Comparison of ENCODE assay signal across 10 mouse cellular contexts in the genomic region with DNA sequence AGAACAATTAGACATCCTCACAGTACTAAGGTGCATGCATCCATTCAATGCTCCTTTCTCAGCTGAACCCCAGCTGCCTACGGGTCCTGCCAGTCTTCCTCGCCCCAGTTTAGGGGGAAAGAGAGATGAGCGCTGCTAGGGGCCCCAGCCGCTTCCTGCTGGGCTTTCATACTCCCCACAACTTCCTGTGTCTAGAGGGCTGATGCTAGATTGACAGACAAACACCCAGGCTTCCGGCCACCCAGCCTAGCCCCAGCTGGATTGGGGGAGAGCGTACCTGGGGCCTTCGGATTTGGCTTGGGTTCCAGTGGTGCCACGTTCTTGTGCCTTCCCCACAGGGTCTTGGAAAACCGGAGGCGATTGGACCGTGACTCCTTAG. TPM values are rescaled to one million over a fixed set of nuclear protein-coding genes. Genes with fewer than 3 reads are reported as not detected.
DNase-seq lines count a peak whose midpoint lies in the region; ATAC-seq and TF ChIP-seq lines count a peak whose summit lies in the region.
"Had no signal": no experiment of that assay in that cellular context is flagged by ENCODE, and none has a peak within 500 bp of the region (broad histone marks: within the 10 kb centered on the region; RNA-seq: fewer than 3 reads in every experiment).

No protein-coding gene starts in this region.

- H3K4me3 ChIP-seq in lung, adult 2 months (replicated peaks; ENCODE audit: extremely low read depth, low read depth, low read length): peak overlapping the region; percentile 44
- H3K4me3 ChIP-seq in intestine, embryonic 15.5 days (replicated peaks): peak overlapping the region; percentile 3; the same call in 1 of the 2 replicates
- H3K4me3 ChIP-seq: hindbrain, embryonic 13.5 days had no signal

- TF ChIP-seq POLR2A in lung, adult 2 months (IDR thresholded peaks at IDR 0.05; ENCODE audit: borderline replicate concordance, extremely low read depth, low read depth, low read length): no peak

- no peak overlapping the region for H3K27ac ChIP-seq in intestine, embryonic 15.5 days
- H3K27ac ChIP-seq: hindbrain, embryonic 13.5 days had no signal

- no peak overlapping the region for H3K4me2 ChIP-seq in intestine, embryonic 15.5 days (replicated peaks)
- H3K4me2 ChIP-seq: hindbrain, embryonic 13.5 days had no signal

- no peak for ATAC-seq in intestine, embryonic 15.5 days

- H3K36me3 ChIP-seq in intestine, embryonic 15.5 days: no peaks in the 10 kb centered on the region
- H3K36me3 ChIP-seq: hindbrain, embryonic 13.5 days had no signal

- no peak overlapping the region for H3K9ac ChIP-seq in intestine, embryonic 15.5 days
- H3K9ac ChIP-seq: hindbrain, embryonic 13.5 days had no signal

- no peak for DNase-seq in lung, adult 2 months
- DNase-seq in lung, postnatal 14 days: no peak
- DNase-seq in naive thymus-derived CD4-positive, alpha-beta T cell, adult 2 months (ENCODE audit: low read depth): peak; percentile 78
- peak; percentile 82 for DNase-seq in thymus, postnatal 4 days
- no peak for DNase-seq in ovary, adult 18-20 months (ENCODE audit: low spot score)
- no peak for DNase-seq in embryo, embryonic 11 days
- no peak for DNase-seq in cerebellum, adult 11-12 months

- H3K9me3 ChIP-seq in intestine, embryonic 15.5 days: no peaks in the 10 kb centered on the region
- H3K9me3 ChIP-seq: hindbrain, embryonic 13.5 days had no signal

- no peaks in the 10 kb centered on the region for H3K4me1 ChIP-seq in lung, adult 2 months (ENCODE audit: control insufficient read depth, insufficient read depth, low read length)
- H3K4me1 ChIP-seq in intestine, embryonic 15.5 days (replicated peaks): no peaks in the 10 kb centered on the region
- H3K4me1 ChIP-seq: hindbrain, embryonic 13.5 days had no signal

- 55% methylated on average over 11 of the region's 11 CpGs for WGBS in lung, adult 2 months
- 66% methylated on average over 11 of the region's 11 CpGs for WGBS in intestine, embryonic 15.5 days

- peaks cover 10% of the 10 kb centered on the region for H3K27me3 ChIP-seq in intestine, embryonic 15.5 days (replicated peaks)

- TF ChIP-seq CTCF in lung, adult 2 months (IDR thresholded peaks at IDR 0.05; ENCODE audit: insufficient read depth, low read length): no peak

RNA-seq across cellular contexts. Expression of a gene that starts 0.6 kb away (rescaled TPM):
- polyA plus RNA-seq in lung, adult 2 months (2012; rRNA removed): 13.3 and 17.4 TPM in 2 replicates
- polyA plus RNA-seq in intestine, embryonic 15.5 days (2015; fragmentation: Nextera tagmentation; extraction: Ambion mirVana): 1.7 and 1.8 TPM in 2 replicates

RNA-seq across cellular contexts. Expression of a gene that starts 13.5 kb away (rescaled TPM):
- 40.0 and 42.0 TPM in 2 replicates for polyA plus RNA-seq in lung, adult 2 months (2012; rRNA removed)
- polyA plus RNA-seq in intestine, embryonic 15.5 days (2015; fragmentation: Nextera tagmentation; extraction: Ambion mirVana): 24.6 and 24.7 TPM in 2 replicates

RNA-seq across cellular contexts. Expression of a gene that starts 21.2 kb away (rescaled TPM):
- 3.6 and 3.9 TPM in 2 replicates for polyA plus RNA-seq in lung, adult 2 months (2012; rRNA removed)
- polyA plus RNA-seq in intestine, embryonic 15.5 days (2015; fragmentation: Nextera tagmentation; extraction: Ambion mirVana): 0.28 and 0.40 TPM in 2 replicates
- polyA plus RNA-seq: stomach, embryonic 14.5 days had no signal

RNA-seq across cellular contexts. Expression of a gene that starts 49.8 kb away (rescaled TPM):
- polyA plus RNA-seq in lung, adult 2 months (2012; rRNA removed): 4.0 and 18.7 TPM in 2 replicates
- 0.29 and 0.35 TPM in 2 replicates for polyA plus RNA-seq in intestine, embryonic 15.5 days (2015; fragmentation: Nextera tagmentation; extraction: Ambion mirVana)

RNA-seq across cellular contexts. Expression of a gene that starts 52.4 kb away (rescaled TPM):
- polyA plus RNA-seq in lung, adult 2 months (2012; rRNA removed): 137 and 149 TPM in 2 replicates
- polyA plus RNA-seq in intestine, embryonic 15.5 days (2015; fragmentation: Nextera tagmentation; extraction: Ambion mirVana): 62.6 and 72.3 TPM in 2 replicates

Comparison
In these comparisons a context has a peak if more than half of its experiments do, and no peak if none do; other contexts are left out.
1. DNase-seq: peak in naive thymus-derived CD4-positive, alpha-beta T cell, adult 2 months (single experiment) and thymus, postnatal 4 days (single experiment); none in lung, adult 2 months (single experiment), lung, postnatal 14 days (single experiment), ovary, adult 18-20 months (single experiment), embryo, embryonic 11 days (single experiment) and cerebellum, adult 11-12 months (single experiment).